Mouse (Mus musculus) intestine, postnatal 0 days (tissue): ENCODE measurements around the gene Tnrc6c. TPM values are rescaled to one million over a fixed set of nuclear protein-coding genes. Genes with fewer than 3 reads are reported as not detected.
A peak's percentile ranks its signal among the peaks of the same experiment; 100 is the strongest.

Source experiments
- ATAC-seq: fragments of 200-750 bp; cut with Nextera tagmentation; 2 replicates; pipeline ENCODE4 v1.8.0; 2017; ENCODE audit warnings: mild to moderate bottlenecking, moderate TSS enrichment, moderate library complexity
- H3K27ac ChIP-seq: fragments of 300-500 bp; sonication (generic); 2 replicates; pipeline ENCODE4 v1.5.1; 2014; ENCODE audit warnings: mild to moderate bottlenecking, low read depth, low read length, moderate library complexity
- H3K27me3 ChIP-seq: fragments of 300-500 bp; sonication (generic); replicated peaks from 2 replicates; pipeline ENCODE4 v1.6.1; 2014; ENCODE audit warnings: low read length, mixed read lengths; ENCODE audit not compliant: control insufficient read depth, insufficient read depth
- H3K36me3 ChIP-seq: fragments of 300-500 bp; sonication (generic); 2 replicates; pipeline ENCODE4 v1.6.1; 2014; ENCODE audit warnings: mild to moderate bottlenecking, moderate library complexity; ENCODE audit not compliant: control insufficient read depth, insufficient read depth
- H3K4me1 ChIP-seq: fragments of 300-500 bp; sonication (generic); replicated peaks from 2 replicates; pipeline ENCODE4 v1.6.1; 2014; ENCODE audit warnings: antibody characterized with exemption, low read length, mixed read lengths; ENCODE audit not compliant: control insufficient read depth, insufficient read depth
- H3K4me2 ChIP-seq: fragments of 300-500 bp; sonication (generic); replicated peaks from 2 replicates; pipeline ENCODE4 v1.6.1; 2014; ENCODE audit warnings: low read depth, mild to moderate bottlenecking, moderate library complexity
- H3K4me3 ChIP-seq: fragments of 300-500 bp; sonication (generic); 2 replicates; pipeline ENCODE4 v1.5.1; 2014; ENCODE audit warnings: low read depth, low read length
- H3K9ac ChIP-seq: fragments of 300-500 bp; sonication (generic); 2 replicates; pipeline ENCODE4 v1.6.1; 2014; ENCODE audit warnings: mild to moderate bottlenecking, low read depth, low read length
- H3K9me3 ChIP-seq: fragments of 300-500 bp; sonication (generic); 2 replicates; pipeline ENCODE4 v1.6.1; 2016; ENCODE audit warnings: mixed run types; ENCODE audit not compliant: control insufficient read depth
- CTCF ChIP-seq: sonication (generic); IDR thresholded peaks from 2 replicates; pipeline ENCODE4 v1.5.1; 2016; ENCODE audit warnings: low read depth, mild to moderate bottlenecking, control low read depth, antibody characterized with exemption, moderate library complexity
- whole genome bisulfite sequencing: fragments of 180-500 bp; shearing (Covaris S2); extraction: QIAGEN DNeasy Blood & Tissue Kit; methylation state at CpG from one replicate; pipeline ENCODE4 v1.1.7; 2014; 5-methylcytosine and 5-hydroxymethylcytosine counted together
- polyA plus RNA-seq: library from polyadenylated mRNA; unstranded; fragments of >200 nt; fragmentation: Nextera tagmentation; extraction: Ambion mirVana; gene quantifications from 2 replicates; pipeline ENCODE4 v1.2.1, GENCODE M21; 2015

Gene Tnrc6c
- polyA plus RNA-seq, 1 experiment from 2014 or later = 6.1 TPM

DNA sequence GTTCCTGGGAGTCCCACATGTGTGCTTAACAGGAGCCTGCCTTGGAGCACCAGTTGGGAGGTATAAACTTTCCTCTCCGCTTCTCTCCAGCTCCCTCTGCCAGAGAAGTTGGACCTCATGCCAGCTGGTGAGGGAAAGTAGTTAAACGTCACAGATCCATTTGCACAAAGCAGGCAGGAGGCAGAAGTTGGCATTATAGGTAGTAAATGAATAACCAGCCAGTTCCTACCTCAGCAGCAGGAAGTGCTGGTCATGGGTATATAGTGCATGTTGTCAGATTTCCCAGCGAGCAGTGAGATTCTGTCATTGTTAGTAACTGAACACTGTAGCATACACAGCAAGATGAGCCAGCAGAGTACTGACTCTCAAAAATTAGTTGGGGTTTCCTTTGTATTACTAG, 31.4 kb downstream of the Tnrc6c start:
- H3K27me3 ChIP-seq = no peaks in the 10 kb centered on the region
- 15% methylated on average over 3 of the region's 3 CpGs for whole genome bisulfite sequencing
- TF ChIP-seq CTCF = peak; percentile 28; the same call in 1 of the 2 replicates
- 0 out of 2 replicates have a peak overlapping the region, but pooled peaks have one; percentile 6 for H3K4me3 ChIP-seq
- H3K4me1 ChIP-seq = 0 out of 2 replicates have a peak, but pooled peaks cover 11% of the 10 kb centered on the region
- peak overlapping the region; percentile 59 for H3K4me2 ChIP-seq
- peak overlapping the region; percentile 82 for H3K27ac ChIP-seq
- no peaks in the 10 kb centered on the region for H3K9me3 ChIP-seq
- H3K36me3 ChIP-seq = no peaks in the 10 kb centered on the region
- peak; percentile 94 for ATAC-seq
- no peak overlapping the region for H3K9ac ChIP-seq

DNA sequence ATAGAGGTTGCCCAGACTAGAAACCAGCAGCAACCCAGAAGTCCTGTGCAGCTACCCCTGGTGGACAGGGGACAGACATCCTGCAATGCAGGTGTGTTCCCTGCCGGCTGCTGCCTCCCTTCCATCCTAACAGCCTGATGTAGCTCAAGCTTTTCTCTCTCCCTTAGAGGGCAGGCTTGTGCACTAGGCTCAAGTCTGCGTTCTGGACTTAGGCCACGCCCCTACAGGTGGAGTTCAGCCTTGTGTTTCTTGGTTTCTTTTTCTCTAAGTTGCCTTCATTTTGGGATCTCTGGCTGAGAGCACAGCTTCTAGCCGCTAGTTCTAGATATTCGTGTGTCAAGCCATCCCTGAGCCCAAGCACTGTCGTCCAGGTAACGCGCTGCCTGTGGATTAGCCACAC, 31.9 kb downstream of the Tnrc6c start:
- Histone ChIP-seq H3K27me3 (no peaks in the 10 kb centered on the region), H3K36me3 (no peaks in the 10 kb centered on the region), H3K9me3 (no peaks in the 10 kb centered on the region), H3K4me2 (peak overlapping the region; percentile 59), H3K9ac (no peak overlapping the region), H3K4me3 (peak overlapping the region; percentile 6), H3K27ac (peak overlapping the region; percentile 82), H3K4me1 (0 out of 2 replicates have a peak, but pooled peaks cover 11% of the 10 kb centered on the region)
- peak; percentile 75 for TF ChIP-seq CTCF
- peak; percentile 88 for ATAC-seq
- WGBS = 23% methylated on average over 8 of the region's 8 CpGs

DNA sequence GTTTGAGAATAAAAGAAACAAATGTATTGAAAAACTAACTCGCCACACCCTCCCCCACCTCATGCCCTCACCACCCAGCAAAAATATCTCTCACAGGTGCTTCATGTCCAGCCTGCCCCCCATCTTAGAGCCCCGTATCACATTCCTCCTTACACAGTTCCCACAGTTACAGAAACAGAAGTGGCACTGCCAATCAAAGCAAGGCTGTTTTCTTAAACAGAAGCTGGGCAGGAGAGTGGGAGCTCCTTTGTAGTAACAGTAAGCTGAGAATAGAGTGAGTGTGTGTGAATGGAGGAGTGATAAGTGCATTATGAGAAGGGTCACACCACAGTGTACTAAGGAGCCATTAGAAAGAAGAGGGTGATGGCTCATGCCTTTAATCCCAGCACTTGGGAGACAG, 34.5 kb downstream of the Tnrc6c start:
- no peak for ATAC-seq
- Histone ChIP-seq H3K4me1 (0 out of 2 replicates have a peak, but pooled peaks cover 7% of the 10 kb centered on the region), H3K36me3 (no peaks in the 10 kb centered on the region), H3K9ac (no peak overlapping the region), H3K9me3 (no peaks in the 10 kb centered on the region), H3K4me2 (no peak overlapping the region), H3K27ac (no peak overlapping the region), H3K27me3 (no peaks in the 10 kb centered on the region), H3K4me3 (no peak overlapping the region)
- 81% methylated on average over 2 of the region's 2 CpGs for WGBS
- no peak for TF ChIP-seq CTCF

DNA sequence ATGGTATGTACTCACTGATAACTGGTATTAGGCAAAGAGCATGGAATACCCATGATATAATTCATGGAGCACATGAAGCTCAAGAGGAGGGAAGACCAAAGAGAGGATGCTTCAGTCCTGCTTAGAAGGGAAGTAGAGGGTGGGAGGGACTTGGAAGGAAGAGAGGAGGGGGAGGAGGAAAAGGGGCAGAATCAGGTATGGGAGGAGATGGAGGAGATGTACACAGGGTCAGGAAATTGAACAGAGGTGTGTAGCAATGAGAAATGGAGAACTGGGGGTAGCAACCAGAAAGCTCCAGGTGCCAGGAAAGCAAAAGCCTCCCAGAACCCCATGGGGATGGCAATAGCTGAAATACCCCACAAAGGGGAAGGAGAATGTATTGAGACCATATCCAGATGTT, 37.2 kb downstream of the Tnrc6c start:
- no peaks in the 10 kb centered on the region for H3K27me3 ChIP-seq
- no peak for TF ChIP-seq CTCF
- no peaks in the 10 kb centered on the region for H3K36me3 ChIP-seq
- ATAC-seq = no peak
- no peak overlapping the region for H3K4me3 ChIP-seq
- no peak overlapping the region for H3K9ac ChIP-seq
- no peak overlapping the region for H3K4me2 ChIP-seq
- H3K4me1 ChIP-seq = no peaks in the 10 kb centered on the region
- H3K27ac ChIP-seq = no peak overlapping the region
- no peaks in the 10 kb centered on the region for H3K9me3 ChIP-seq

DNA sequence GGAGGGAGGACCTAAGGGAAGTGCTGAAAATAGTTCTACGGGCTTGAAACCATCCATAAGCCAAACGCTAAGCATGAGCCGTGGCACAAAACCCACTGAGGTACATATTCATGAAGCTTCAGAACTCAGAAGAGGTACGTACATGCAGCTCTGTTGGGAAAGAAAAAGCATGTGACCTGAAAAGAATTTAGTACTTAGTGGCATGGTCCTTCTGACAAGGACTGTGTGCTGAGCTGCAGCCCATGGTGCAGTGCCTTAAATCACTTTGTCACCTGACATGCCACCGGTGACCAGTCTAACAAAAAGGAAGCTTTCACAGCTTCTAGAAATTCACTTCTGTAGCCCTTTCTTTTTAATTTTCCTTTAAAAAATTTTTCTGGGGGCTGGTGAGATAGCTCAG, 40.0 kb downstream of the Tnrc6c start:
- Histone ChIP-seq H3K4me2 (no peak overlapping the region), H3K4me3 (no peak overlapping the region), H3K27me3 (no peaks in the 10 kb centered on the region), H3K4me1 (no peaks in the 10 kb centered on the region), H3K27ac (no peak overlapping the region), H3K36me3 (no peaks in the 10 kb centered on the region), H3K9me3 (no peaks in the 10 kb centered on the region), H3K9ac (no peak overlapping the region)
- WGBS = 86% methylated on average over 5 of the region's 5 CpGs
- ATAC-seq = no peak
- no peak for TF ChIP-seq CTCF

DNA sequence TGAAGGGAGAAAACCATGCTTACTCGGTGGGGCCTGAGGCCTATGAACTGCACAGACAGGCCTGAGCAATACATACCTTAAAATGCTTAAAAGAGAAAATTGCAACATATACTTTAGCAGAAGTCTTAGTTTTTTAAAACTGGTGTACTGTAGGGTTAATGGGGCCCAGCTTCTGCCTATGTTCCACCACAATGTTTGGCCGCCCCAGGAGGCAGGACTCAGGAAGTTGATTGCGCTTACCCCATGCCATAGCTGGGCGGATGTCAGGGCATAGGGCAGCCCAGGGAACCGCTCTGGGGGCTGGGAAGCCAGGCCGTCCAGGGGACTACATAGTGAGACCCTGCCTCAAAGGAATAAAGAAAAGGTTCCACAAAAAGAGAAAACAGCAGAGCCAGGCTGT, 42.5 kb downstream of the Tnrc6c start:
- Histone ChIP-seq H3K27ac (no peak overlapping the region), H3K4me2 (no peak overlapping the region), H3K27me3 (no peaks in the 10 kb centered on the region), H3K4me1 (no peaks in the 10 kb centered on the region), H3K9me3 (no peaks in the 10 kb centered on the region), H3K9ac (no peak overlapping the region), H3K36me3 (no peaks in the 10 kb centered on the region), H3K4me3 (no peak overlapping the region)
- WGBS = 69% methylated on average over 6 of the region's 6 CpGs
- no peak for ATAC-seq
- TF ChIP-seq CTCF = no peak

DNA sequence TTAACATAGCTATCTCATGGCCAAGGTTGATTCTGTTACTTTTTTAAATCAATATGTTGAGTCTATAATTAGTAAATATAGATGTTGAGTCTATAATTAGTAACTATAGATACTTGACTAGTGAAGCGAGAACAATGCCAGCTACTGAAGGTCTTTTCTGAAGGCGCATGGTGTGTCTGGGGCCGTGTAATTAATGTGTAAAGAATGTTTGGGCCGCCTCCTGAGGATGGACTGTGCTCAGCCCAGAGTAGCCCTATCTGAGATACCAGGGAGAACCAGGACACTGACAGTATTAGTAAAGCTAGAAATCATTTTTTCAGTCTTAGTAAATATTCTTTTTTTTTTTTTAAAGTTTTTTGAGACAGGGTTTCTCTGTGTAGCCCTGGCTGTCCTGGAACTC, 46.8 kb downstream of the Tnrc6c start:
- TF ChIP-seq CTCF = no peak
- H3K27me3 ChIP-seq = no peaks in the 10 kb centered on the region
- WGBS = 66% methylated on average over 4 of the region's 4 CpGs
- ATAC-seq = no peak
- no peaks in the 10 kb centered on the region for H3K4me1 ChIP-seq
- no peaks in the 10 kb centered on the region for H3K36me3 ChIP-seq
- H3K4me2 ChIP-seq = no peak overlapping the region
- no peak overlapping the region for H3K9ac ChIP-seq
- no peak overlapping the region for H3K27ac ChIP-seq
- H3K9me3 ChIP-seq = no peaks in the 10 kb centered on the region
- no peak overlapping the region for H3K4me3 ChIP-seq
